Mouse (Mus musculus) lung, postnatal 0 days (tissue): ENCODE results near the gene C2cd4c. TPM values are rescaled to one million over a fixed set of nuclear protein-coding genes. Genes with fewer than 3 reads are reported as not detected.

Source experiments
- ATAC-seq: fragments of 200-750 bp; cut with Nextera tagmentation; 2 replicates; pipeline ENCODE4 v1.8.0; 2017; ENCODE audit warnings: moderate library complexity
- DNase-seq: peaks from one replicate; pipeline ENCODE4 v3.0.0-alpha.2; 2016; ENCODE audit warnings: low spot score
- H3K27ac ChIP-seq: fragments of 300-500 bp; sonication (generic); 2 replicates; pipeline ENCODE4 v1.5.1; 2014; ENCODE audit warnings: antibody characterized with exemption, mild to moderate bottlenecking, low read length, mixed read lengths
- H3K27me3 ChIP-seq: fragments of 300-500 bp; sonication (generic); replicated peaks from 2 replicates; pipeline ENCODE4 v1.6.1; 2014; ENCODE audit warnings: low read length, mixed read lengths; ENCODE audit not compliant: insufficient read depth
- H3K36me3 ChIP-seq: fragments of 300-500 bp; sonication (generic); 2 replicates; pipeline ENCODE4 v1.6.1; 2014; ENCODE audit warnings: low read length, mixed read lengths; ENCODE audit not compliant: insufficient read depth
- H3K4me1 ChIP-seq: fragments of 300-500 bp; sonication (generic); 2 replicates; pipeline ENCODE4 v1.6.1; 2014; ENCODE audit warnings: antibody characterized with exemption, low read depth, low read length, mixed read lengths; ENCODE audit not compliant: insufficient read depth
- H3K4me2 ChIP-seq: fragments of 300-500 bp; sonication (generic); replicated peaks from 2 replicates; pipeline ENCODE4 v1.6.1; 2014; ENCODE audit warnings: low read depth, mild to moderate bottlenecking, low read length, moderate library complexity, mixed read lengths
- H3K4me3 ChIP-seq: fragments of 300-500 bp; sonication (generic); 2 replicates; pipeline ENCODE4 v1.5.1; 2014; ENCODE audit warnings: low read depth, low read length
- H3K9ac ChIP-seq: fragments of 300-500 bp; sonication (generic); replicated peaks from 2 replicates; pipeline ENCODE4 v1.6.1; 2014; ENCODE audit warnings: low read depth, mild to moderate bottlenecking
- H3K9me3 ChIP-seq: fragments of 300-500 bp; sonication (generic); 2 replicates; pipeline ENCODE4 v1.6.1; 2016; ENCODE audit warnings: low read length, mixed read lengths
- CTCF ChIP-seq: IDR thresholded peaks from 2 replicates; pipeline ENCODE4 v1.5.1; 2016; ENCODE audit warnings: antibody characterized with exemption, mild to moderate bottlenecking
- EP300 ChIP-seq: IDR thresholded peaks from 2 replicates; pipeline ENCODE4 v1.6.1; 2016; ENCODE audit warnings: antibody characterized with exemption, mild to moderate bottlenecking, control low read depth
- WGBS: fragments of 180-500 bp; shearing (Covaris S2); extraction: QIAGEN DNeasy Blood & Tissue Kit; methylation state at CpG from one replicate; pipeline ENCODE4 v1.1.7; 2014; 5-methylcytosine and 5-hydroxymethylcytosine counted together
- polyA plus RNA-seq: library from polyadenylated mRNA; unstranded; fragments of >200 nt; fragmentation: Nextera tagmentation; extraction: Ambion mirVana; gene quantifications from 2 replicates; pipeline ENCODE4 v1.2.1, GENCODE M21; 2015

C2cd4c gene
- polyA plus RNA-seq, 1 experiment from 2014 or later: not detected

GRCm38 (mm10) chr10:79607892-79608291, 5.9 kb downstream of the C2cd4c start:
- Histone ChIP-seq H3K27me3 (peaks cover 12% of the 10 kb centered on the region; the same call in 1 of the 2 replicates), H3K27ac (no peak overlapping the region), H3K4me3 (no peak overlapping the region), H3K4me1 (0 out of 2 replicates have a peak, but pooled peaks cover 4% of the 10 kb centered on the region), H3K9ac (no peak overlapping the region), H3K4me2 (no peak overlapping the region), H3K36me3 (no peaks in the 10 kb centered on the region), H3K9me3 (no peaks in the 10 kb centered on the region)
- 41% methylated on average over 2 of the region's 2 CpGs for WGBS
- TF ChIP-seq EP300: no peak
- TF ChIP-seq CTCF: no peak
- ATAC-seq (peak; percentile 9; the same call in 1 of the 2 replicates), DNase-seq (peak; percentile 12)

GRCm38 (mm10) chr10:79606537-79606936, 7.3 kb downstream of the C2cd4c start:
- no peaks in the 10 kb centered on the region for H3K9me3 ChIP-seq
- ATAC-seq (no peak), DNase-seq (no peak)
- no peak overlapping the region for H3K4me2 ChIP-seq
- no peak overlapping the region for H3K27ac ChIP-seq
- H3K4me1 ChIP-seq: no peaks in the 10 kb centered on the region
- 55% methylated on average over 4 of the region's 4 CpGs for WGBS
- no peaks in the 10 kb centered on the region for H3K27me3 ChIP-seq
- no peak overlapping the region for H3K9ac ChIP-seq
- no peaks in the 10 kb centered on the region for H3K36me3 ChIP-seq
- H3K4me3 ChIP-seq: no peak overlapping the region
- TF ChIP-seq CTCF (no peak), EP300 (no peak)

GRCm38 (mm10) chr10:79597936-79598230, 15.9 kb downstream of the C2cd4c start:
- TF ChIP-seq CTCF (no peak), EP300 (no peak)
- DNase-seq (no peak), ATAC-seq (no peak)
- H3K27ac ChIP-seq: no peak overlapping the region
- H3K4me2 ChIP-seq: no peak overlapping the region
- H3K4me3 ChIP-seq: no peak overlapping the region
- H3K4me1 ChIP-seq: no peaks in the 10 kb centered on the region
- H3K27me3 ChIP-seq: no peaks in the 10 kb centered on the region
- H3K9me3 ChIP-seq: no peaks in the 10 kb centered on the region
- no peaks in the 10 kb centered on the region for H3K36me3 ChIP-seq
- WGBS: 78% methylated on average over 4 of the region's 4 CpGs
- no peak overlapping the region for H3K9ac ChIP-seq

- Histone ChIP-seq H3K4me2 (no peak overlapping the region), H3K27ac (no peak overlapping the region), H3K27me3 (no peaks in the 10 kb centered on the region), H3K9me3 (no peaks in the 10 kb centered on the region), H3K36me3 (no peaks in the 10 kb centered on the region), H3K4me3 (no peak overlapping the region), H3K4me1 (no peaks in the 10 kb centered on the region), H3K9ac (no peak overlapping the region)
- ATAC-seq (no peak), DNase-seq (no peak)
- 33% methylated on average over 13 of the region's 13 CpGs for WGBS
- TF ChIP-seq CTCF (no peak), EP300 (no peak)
Observed at GRCm38 (mm10) chr10:79597051-79597935, 16.5 kb downstream of the C2cd4c start.

GRCm38 (mm10) chr10:79595590-79595929, 18.3 kb downstream of the C2cd4c start:
- H3K36me3 ChIP-seq: no peaks in the 10 kb centered on the region
- H3K27me3 ChIP-seq: no peaks in the 10 kb centered on the region
- H3K9me3 ChIP-seq: no peaks in the 10 kb centered on the region
- no peak for ATAC-seq
- no peak overlapping the region for H3K4me2 ChIP-seq
- H3K4me1 ChIP-seq: no peaks in the 10 kb centered on the region
- no peak overlapping the region for H3K4me3 ChIP-seq
- H3K27ac ChIP-seq: no peak overlapping the region
- 53% methylated on average over 8 of the region's 8 CpGs for WGBS
- DNase-seq: no peak
- TF ChIP-seq EP300 (no peak), CTCF (no peak)
- H3K9ac ChIP-seq: no peak overlapping the region

- H3K27ac ChIP-seq: no peak overlapping the region
- ATAC-seq (peak; percentile 78), DNase-seq (peak; percentile 82)
- H3K4me3 ChIP-seq: no peak overlapping the region
- WGBS: 15% methylated on average over 17 of the region's 17 CpGs
- H3K36me3 ChIP-seq: no peaks in the 10 kb centered on the region
- no peaks in the 10 kb centered on the region for H3K4me1 ChIP-seq
- TF ChIP-seq EP300 (no peak), CTCF (peak; percentile 92)
- H3K9me3 ChIP-seq: no peaks in the 10 kb centered on the region
- no peak overlapping the region for H3K9ac ChIP-seq
- no peak overlapping the region for H3K4me2 ChIP-seq
- H3K27me3 ChIP-seq: no peaks in the 10 kb centered on the region
Observed at GRCm38 (mm10) chr10:79594872-79595589, 18.8 kb downstream of the C2cd4c start.
